ENCODE assay signal across 8 mouse cellular contexts in genomic region chr4:40828910-40829309, GRCm38 (mm10). TPM values are rescaled to one million over a fixed set of nuclear protein-coding genes. Genes with fewer than 3 reads are reported as not detected.
DNase-seq lines count a peak whose midpoint lies in the region; ATAC-seq lines count a peak whose summit lies in the region.

No protein-coding gene starts in this region.

- H3K36me3 ChIP-seq in liver, embryonic 16.5 days (ENCODE audit: control insufficient read depth, insufficient read depth), result peaks cover 2% of the 10 kb centered on the region; the same call in 1 of the 2 replicates
- H3K36me3 ChIP-seq in forebrain, embryonic 13.5 days (ENCODE audit: poor library complexity, severe bottlenecking), result no peaks in the 10 kb centered on the region

- 0 out of 2 replicates have a peak overlapping the region, but pooled peaks have one; percentile 29 for H3K27ac ChIP-seq in liver, embryonic 16.5 days (ENCODE audit: low read length)
- no peak overlapping the region for H3K27ac ChIP-seq in forebrain, embryonic 13.5 days

- intact Hi-C loops in heart, postnatal 36 days (cut with DNase I), result no loop called here

- peak; percentile 89 for ATAC-seq in liver, embryonic 16.5 days (ENCODE audit: low read depth)
- no peak for ATAC-seq in forebrain, embryonic 13.5 days

- DNase-seq in 416B (ENCODE audit: low read depth), result peak; percentile 61
- peak; percentile 70 to 83 for DNase-seq in adrenal gland, postnatal 36 days
- DNase-seq in heart, postnatal 36 days, result peak; percentile 65 to 68
- DNase-seq in layer of hippocampus, postnatal 14 days (ENCODE audit: low spot score in 2 of 2), result no peak
- DNase-seq in thymus, adult 18-20 months, result no peak
- no peak for DNase-seq in right cerebral cortex, postnatal 10 days (ENCODE audit: low spot score in 2 of 2)

- H3K4me1 ChIP-seq in liver, embryonic 16.5 days (ENCODE audit: control insufficient read depth, low read depth, low read length), result peaks cover 19% of the 10 kb centered on the region
- no peaks in the 10 kb centered on the region for H3K4me1 ChIP-seq in forebrain, embryonic 13.5 days

- no peak overlapping the region for H3K4me2 ChIP-seq in liver, embryonic 16.5 days (ENCODE audit: low read depth, low read length)
- no peak overlapping the region for H3K4me2 ChIP-seq in forebrain, embryonic 13.5 days

- no peak overlapping the region for H3K9ac ChIP-seq in liver, embryonic 16.5 days (ENCODE audit: low read depth, low read length)
- no peak overlapping the region for H3K9ac ChIP-seq in forebrain, embryonic 13.5 days

- no peak overlapping the region for H3K4me3 ChIP-seq in liver, embryonic 16.5 days (ENCODE audit: low read depth, low read length)
- H3K4me3 ChIP-seq in forebrain, embryonic 13.5 days, result no peak overlapping the region

- H3K27me3 ChIP-seq in liver, embryonic 16.5 days (ENCODE audit: control insufficient read depth, insufficient read depth, low read depth, low read length), result no peaks in the 10 kb centered on the region
- H3K27me3 ChIP-seq in forebrain, embryonic 13.5 days, result no peaks in the 10 kb centered on the region

- 46% methylated on average over 7 of the region's 7 CpGs for WGBS in liver, embryonic 16.5 days (ENCODE audit: insufficient replicate concordance)
- 93% methylated on average over 7 of the region's 7 CpGs for whole genome bisulfite sequencing in forebrain, embryonic 13.5 days

- H3K9me3 ChIP-seq in liver, embryonic 16.5 days (replicated peaks; ENCODE audit: control insufficient read depth, low read length), result no peaks in the 10 kb centered on the region
- H3K9me3 ChIP-seq in forebrain, embryonic 13.5 days (replicated peaks), result no peaks in the 10 kb centered on the region

RNA-seq across cellular contexts. Expression of gene B4galt1, which starts 24.9 kb away (rescaled TPM):
- 10 to 100 TPM; 75.7 to 89.5 TPM for total RNA-seq in adrenal gland, postnatal 36 days (2021)
- 10 to 100 TPM; 62.1 to 69.1 TPM for total RNA-seq in heart, postnatal 36 days (2021)
- polyA plus RNA-seq in liver, embryonic 16.5 days (2015; fragmentation: Nextera tagmentation; extraction: Ambion mirVana), result 29.7 and 32.6 TPM in 2 replicates
- total RNA-seq in layer of hippocampus, postnatal 14 days (2021), result 1 to 10 TPM; 6.2 to 8.5 TPM
- 7.8 and 9.1 TPM in 2 replicates for polyA plus RNA-seq in forebrain, embryonic 13.5 days (2015; fragmentation: Nextera tagmentation; extraction: Ambion mirVana)

Comparison
In these comparisons a context has a peak if more than half of its experiments do, and no peak if none do; other contexts are left out.
1. DNase-seq: peak in 416B (single experiment), adrenal gland, postnatal 36 days (2 of 2) and heart, postnatal 36 days (2 of 2); none in layer of hippocampus, postnatal 14 days (0 of 2), thymus, adult 18-20 months (0 of 2) and right cerebral cortex, postnatal 10 days (0 of 2).
2. RNA of gene B4galt1, which starts 24.9 kb away (total RNA-seq): 75.7 to 89.5 TPM in adrenal gland, postnatal 36 days and 62.1 to 69.1 TPM in heart, postnatal 36 days; 6.2 to 8.5 TPM in layer of hippocampus, postnatal 14 days; every median in the first group is over 4 times any median in the second.